Mouse (Mus musculus) heart, embryonic 13.5 days (tissue): ENCODE measurements around the gene Lcmt1. TPM values are rescaled to one million over a fixed set of nuclear protein-coding genes. Genes with fewer than 3 reads are reported as not detected.

Experiments
- ATAC-seq: fragments of 200-750 bp; cut with Nextera tagmentation; 2 replicates; pipeline ENCODE4 v1.8.0; 2017; ENCODE audit warnings: moderate TSS enrichment; ENCODE audit not compliant: insufficient number of reproducible peaks, low FRiP score, low TSS enrichment; ENCODE audit errors: extremely low read depth
- H3K27ac ChIP-seq: fragments of 300-500 bp; sonication (generic); replicated peaks from 2 replicates; pipeline ENCODE4 v1.5.1; 2015; ENCODE audit warnings: moderate library complexity, mild to moderate bottlenecking, inconsistent platforms
- H3K27me3 ChIP-seq: fragments of 300-500 bp; sonication (generic); replicated peaks from 2 replicates; pipeline ENCODE4 v1.6.1; 2015; ENCODE audit warnings: mild to moderate bottlenecking, inconsistent platforms
- H3K36me3 ChIP-seq: fragments of 300-500 bp; sonication (generic); 2 replicates; pipeline ENCODE4 v1.6.1; 2015; ENCODE audit warnings: mild to moderate bottlenecking, inconsistent platforms
- H3K4me1 ChIP-seq: fragments of 300-500 bp; sonication (generic); 2 replicates; pipeline ENCODE4 v1.6.1; 2015; ENCODE audit warnings: inconsistent platforms
- H3K4me2 ChIP-seq: fragments of 300-500 bp; sonication (generic); 2 replicates; pipeline ENCODE4 v1.6.1; 2015; ENCODE audit warnings: inconsistent platforms, mild to moderate bottlenecking, moderate library complexity
- H3K4me3 ChIP-seq: fragments of 300-500 bp; sonication (generic); 2 replicates; pipeline ENCODE4 v1.5.1; 2015; ENCODE audit warnings: moderate library complexity, mild to moderate bottlenecking, inconsistent platforms
- H3K9ac ChIP-seq: fragments of 300-500 bp; sonication (generic); 2 replicates; pipeline ENCODE4 v1.6.1; 2015; ENCODE audit warnings: inconsistent platforms, mild to moderate bottlenecking, moderate library complexity
- H3K9me3 ChIP-seq: fragments of 300-500 bp; sonication (generic); 2 replicates; pipeline ENCODE4 v1.6.1; 2016; ENCODE audit warnings: inconsistent platforms
- WGBS: fragments of 180-500 bp; shearing (Covaris S2); methylation state at CpG from one replicate; pipeline ENCODE4 v1.1.7; 2015; ENCODE audit warnings: mixed read lengths; 5-methylcytosine and 5-hydroxymethylcytosine counted together
- polyA plus RNA-seq: library from polyadenylated mRNA; unstranded; fragments of >200 nt; fragmentation: Nextera tagmentation; extraction: Ambion mirVana; gene quantifications from 2 replicates; pipeline ENCODE4 v1.2.1, GENCODE M21; 2015

Gene Lcmt1
- polyA plus RNA-seq, 1 experiment from 2014 or later = 36.7 TPM

DNA sequence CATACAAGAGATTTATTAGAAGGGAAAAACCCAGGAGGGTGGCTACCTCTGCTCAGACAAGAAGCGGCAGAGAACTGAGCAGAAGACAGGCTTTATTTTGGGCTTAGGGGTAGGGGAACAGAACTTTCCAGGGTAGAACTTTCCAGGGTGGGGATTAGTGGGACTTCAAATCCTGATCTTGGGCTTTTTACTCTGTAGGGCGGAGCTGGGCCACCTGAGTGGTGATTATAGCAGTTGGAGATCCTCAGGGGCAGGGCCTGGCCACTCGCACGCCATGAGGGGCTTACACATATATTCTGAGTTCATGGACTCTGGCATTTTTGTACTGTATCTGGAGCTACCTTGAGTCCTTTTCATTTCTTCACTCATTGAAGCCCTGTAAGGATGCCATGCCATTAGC, 91.7 kb downstream of the Lcmt1 start:
- Histone ChIP-seq H3K4me1 (peaks cover 31% of the 10 kb centered on the region), H3K9ac (no peak overlapping the region), H3K9me3 (no peaks in the 10 kb centered on the region), H3K27ac (no peak overlapping the region), H3K4me3 (no peak overlapping the region), H3K27me3 (no peaks in the 10 kb centered on the region), H3K36me3 (no peaks in the 10 kb centered on the region), H3K4me2 (peak overlapping the region; percentile 42; the same call in 1 of the 2 replicates)
- 86% methylated on average over 4 of the region's 4 CpGs for WGBS
- ATAC-seq = no peak

DNA sequence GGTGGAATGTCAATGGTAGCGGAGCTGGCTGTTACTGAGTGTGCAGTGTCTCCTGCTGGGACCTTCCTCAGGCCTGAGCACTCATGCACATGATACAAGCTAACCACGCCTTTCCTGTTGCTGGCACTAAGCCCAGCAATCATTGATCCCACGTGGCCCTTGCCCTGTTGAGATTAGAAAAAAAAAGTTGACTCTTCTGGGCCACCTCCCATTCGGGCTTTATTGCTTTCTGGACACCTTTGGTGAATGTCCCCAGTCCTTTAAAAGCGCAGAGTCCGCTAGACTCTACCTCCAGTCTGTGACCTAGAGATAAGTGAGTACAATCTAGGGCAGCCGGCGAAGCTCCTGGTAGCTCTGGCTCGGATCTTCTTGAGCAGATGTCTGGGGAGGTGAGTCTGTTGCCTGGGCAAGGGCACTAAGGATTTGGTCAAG, 92.5 kb downstream of the Lcmt1 start, which contains the start of gene Aqp8:
TSS of gene Aqp8 (plus strand) at position 222 of the 432 bp plus-strand sequence.
- Histone ChIP-seq H3K4me2 (peak within 1 kb of the TSS; percentile 42), H3K36me3 (no peaks in the 10 kb centered on the region), H3K4me1 (peaks cover 34% of the 10 kb centered on the region), H3K27ac (0 out of 2 replicates have a peak within 1 kb of the TSS, but pooled peaks have one; percentile 8), H3K9ac (no peak within 1 kb of the TSS), H3K9me3 (no peaks in the 10 kb centered on the region), H3K27me3 (no peaks in the 10 kb centered on the region), H3K4me3 (no peak within 1 kb of the TSS)
- ATAC-seq = 0 out of 2 replicates have a peak, but pooled peaks have one; percentile 51
- 29% methylated on average over 9 of the region's 9 CpGs for WGBS

DNA sequence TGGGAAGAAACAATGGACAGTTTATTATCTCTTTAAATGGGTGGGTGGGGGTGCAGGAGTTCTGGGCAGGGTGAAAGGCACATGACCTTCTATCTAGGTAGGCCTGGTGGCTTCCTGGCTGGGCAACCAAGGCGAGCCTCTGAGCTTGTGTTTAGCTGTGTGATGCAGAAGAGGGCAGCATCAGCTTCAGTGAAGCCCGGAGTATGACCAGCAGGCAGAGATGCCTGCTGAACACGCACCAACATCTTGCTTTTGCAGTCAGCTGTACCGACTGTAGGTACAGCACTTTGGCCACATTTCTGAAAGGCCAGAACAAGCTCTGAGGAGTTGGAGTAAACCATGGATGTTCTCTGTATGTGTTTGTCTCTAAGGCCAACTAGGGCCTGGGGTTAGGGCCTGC, 94.0 kb downstream of the Lcmt1 start:
- no peaks in the 10 kb centered on the region for H3K27me3 ChIP-seq
- H3K4me3 ChIP-seq = no peak overlapping the region
- peaks cover 39% of the 10 kb centered on the region for H3K4me1 ChIP-seq
- WGBS = 77% methylated on average over 4 of the region's 4 CpGs
- H3K27ac ChIP-seq = no peak overlapping the region
- H3K9me3 ChIP-seq = no peaks in the 10 kb centered on the region
- no peak for ATAC-seq
- no peak overlapping the region for H3K9ac ChIP-seq
- H3K36me3 ChIP-seq = no peaks in the 10 kb centered on the region
- 0 out of 2 replicates have a peak overlapping the region, but pooled peaks have one; percentile 42 for H3K4me2 ChIP-seq

DNA sequence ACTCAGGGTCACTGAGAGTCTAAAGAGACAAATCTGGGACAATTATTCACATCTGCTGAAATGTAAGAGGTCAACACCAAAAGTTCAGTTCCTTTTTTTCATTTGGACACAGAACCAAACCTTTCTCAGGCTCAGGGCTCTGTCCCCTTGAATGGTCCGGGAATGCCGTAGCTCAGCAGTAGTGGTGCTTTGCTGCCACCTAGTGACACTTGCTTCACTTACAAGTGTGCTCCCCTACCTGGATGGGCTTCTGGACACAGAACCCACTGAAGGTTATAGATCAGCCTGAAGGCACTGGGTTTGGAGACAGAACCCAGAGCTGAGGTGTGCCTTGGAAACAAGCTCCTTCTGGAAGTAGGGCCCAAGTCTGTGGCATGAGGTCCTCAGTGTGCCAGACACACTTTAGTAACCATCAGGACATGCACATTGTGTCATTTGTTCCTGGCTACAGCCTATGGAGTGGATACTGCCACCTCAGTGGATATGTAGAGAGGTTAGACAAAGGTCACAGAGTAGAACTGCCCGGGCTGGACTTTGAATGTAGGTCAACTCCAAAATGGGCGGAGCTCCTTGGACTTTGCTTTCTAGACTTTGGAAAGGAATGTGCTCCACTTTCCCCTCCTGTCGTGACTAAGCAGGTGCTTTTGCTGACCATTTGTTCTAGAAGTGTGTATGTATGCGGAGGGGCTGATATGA, 96.3 kb downstream of the Lcmt1 start:
- no peak overlapping the region for H3K9ac ChIP-seq
- H3K9me3 ChIP-seq = no peaks in the 10 kb centered on the region
- no peak overlapping the region for H3K27ac ChIP-seq
- H3K36me3 ChIP-seq = no peaks in the 10 kb centered on the region
- H3K27me3 ChIP-seq = no peaks in the 10 kb centered on the region
- no peak overlapping the region for H3K4me2 ChIP-seq
- no peak overlapping the region for H3K4me3 ChIP-seq
- H3K4me1 ChIP-seq = peaks cover 29% of the 10 kb centered on the region
- ATAC-seq = no peak
- 38% methylated on average over 6 of the region's 6 CpGs for WGBS

DNA sequence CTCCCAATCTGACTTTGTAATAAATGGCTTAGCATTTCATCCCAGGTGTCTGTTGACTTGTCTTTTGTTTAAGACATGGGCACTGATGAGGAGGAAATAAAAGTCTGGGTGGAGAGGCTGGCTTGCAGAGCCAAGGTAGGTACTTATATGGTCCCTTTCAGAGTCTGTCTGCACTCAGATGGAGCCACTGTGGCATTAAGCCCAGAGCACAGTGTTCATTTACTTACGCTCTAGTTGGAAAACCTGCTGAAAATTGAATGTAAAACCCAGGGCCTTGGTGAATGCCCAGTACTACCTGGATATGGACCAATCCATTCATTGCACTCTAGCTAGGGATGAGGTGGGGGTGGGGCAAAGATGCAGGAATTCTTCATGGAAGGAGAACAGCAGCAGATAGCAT, 98.4 kb downstream of the Lcmt1 start:
- Histone ChIP-seq H3K4me2 (no peak overlapping the region), H3K27ac (no peak overlapping the region), H3K9me3 (peaks cover 8% of the 10 kb centered on the region), H3K36me3 (no peaks in the 10 kb centered on the region), H3K9ac (0 out of 2 replicates have a peak overlapping the region, but pooled peaks have one; percentile 44), H3K4me3 (no peak overlapping the region), H3K4me1 (peaks cover 11% of the 10 kb centered on the region), H3K27me3 (no peaks in the 10 kb centered on the region)
- WGBS = 91% methylated on average over 1 of the region's 1 CpGs
- no peak for ATAC-seq

Other genes starting within 250 kb of the Lcmt1 start
- gene Tnrc6a, start 245.9 kb upstream of the Lcmt1 start, polyA plus RNA-seq = 28.7 and 30.8 TPM in 2 replicates
- gene Slc5a11, start 155.0 kb upstream of the Lcmt1 start, polyA plus RNA-seq = 0.08 and 0.28 TPM in 2 replicates
- 16.3 and 17.5 TPM in 2 replicates for gene Arhgap17, start 131 bp downstream of the Lcmt1 start, polyA plus RNA-seq
- 1.9 and 3.4 TPM in 2 replicates for gene Aqp8, start 92.5 kb downstream of the Lcmt1 start, polyA plus RNA-seq
- 1.7 and 1.8 TPM in 2 replicates for gene Zkscan2, start 130.7 kb downstream of the Lcmt1 start, polyA plus RNA-seq